In the genomic region with DNA sequence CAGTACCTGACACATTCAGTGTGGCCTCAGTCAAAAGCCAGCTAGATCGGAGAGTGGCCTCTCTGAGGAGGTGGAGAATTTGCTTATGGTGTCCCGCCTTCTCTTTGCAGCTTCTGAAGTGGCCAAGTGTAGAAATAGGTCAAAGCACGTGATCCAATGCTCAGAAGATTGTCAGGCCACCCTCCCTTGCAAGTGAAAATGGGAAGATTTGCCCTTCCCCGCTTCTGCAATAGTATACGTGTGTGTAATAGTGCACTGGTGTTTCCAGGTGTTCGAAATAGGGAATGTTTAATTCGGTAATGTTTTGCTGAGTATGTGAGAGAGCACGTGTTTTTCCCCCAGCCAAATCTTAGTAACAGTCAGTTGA, we compare ENCODE assay signal across 8 mouse cellular contexts. TPM values are rescaled to one million over a fixed set of nuclear protein-coding genes. Genes with fewer than 3 reads are reported as not detected.
DNase-seq lines count a peak whose midpoint lies in the region; ATAC-seq and TF ChIP-seq lines count a peak whose summit lies in the region.

No protein-coding gene starts in this region.

- 28% methylated on average over 8 of the region's 8 CpGs for WGBS in kidney, embryonic 15.5 days
- 32% methylated on average over 8 of the region's 8 CpGs for WGBS in hindbrain, postnatal 0 days
- WGBS in midbrain, embryonic 13.5 days, result 32% methylated on average over 8 of the region's 8 CpGs

- H3K9me3 ChIP-seq in kidney, embryonic 15.5 days (replicated peaks), result no peaks in the 10 kb centered on the region
- no peaks in the 10 kb centered on the region for H3K9me3 ChIP-seq in hindbrain, postnatal 0 days (ENCODE audit: low read length)
- no peaks in the 10 kb centered on the region for H3K9me3 ChIP-seq in midbrain, embryonic 13.5 days

- no peak for TF ChIP-seq CTCF in hindbrain, postnatal 0 days (IDR thresholded peaks at IDR 0.05; ENCODE audit: low read depth)

- peaks cover 3% of the 10 kb centered on the region; the same call in 1 of the 2 replicates for H3K27me3 ChIP-seq in kidney, embryonic 15.5 days
- no peaks in the 10 kb centered on the region for H3K27me3 ChIP-seq in hindbrain, postnatal 0 days (ENCODE audit: insufficient read depth, low read length)
- peaks cover 11% of the 10 kb centered on the region for H3K27me3 ChIP-seq in midbrain, embryonic 13.5 days

- DNase-seq in kidney, postnatal 25 days, result no peak
- peak; percentile 39 for DNase-seq in brain, adult 2 months (ENCODE audit: low read depth, low spot score)
- no peak for DNase-seq in hindbrain, postnatal 0 days (ENCODE audit: low spot score)
- DNase-seq in right cerebral cortex, postnatal 10 days (ENCODE audit: low spot score in 2 of 2), result no peak
- no peak for DNase-seq in cerebellum, adult 9-10 months
- no peak for DNase-seq in gastrocnemius, postnatal 10 days

- H3K9ac ChIP-seq in kidney, embryonic 15.5 days, result peak overlapping the region; percentile 84
- peak overlapping the region; percentile 79 for H3K9ac ChIP-seq in hindbrain, postnatal 0 days (replicated peaks; ENCODE audit: low read length)
- H3K9ac ChIP-seq in midbrain, embryonic 13.5 days (replicated peaks), result peak overlapping the region; percentile 85

- peaks cover 23% of the 10 kb centered on the region for H3K4me1 ChIP-seq in kidney, embryonic 15.5 days
- peaks cover 12% of the 10 kb centered on the region for H3K4me1 ChIP-seq in hindbrain, postnatal 0 days (ENCODE audit: insufficient read depth, low read length)
- peaks cover 31% of the 10 kb centered on the region for H3K4me1 ChIP-seq in midbrain, embryonic 13.5 days (replicated peaks)

- ATAC-seq in kidney, embryonic 15.5 days (replicated peaks; ENCODE audit: low FRiP score), result no peak
- no peak for ATAC-seq in hindbrain, postnatal 0 days
- 0 out of 2 replicates have a peak, but pooled peaks have one; percentile 3 for ATAC-seq in midbrain, embryonic 13.5 days

- no peaks in the 10 kb centered on the region for H3K36me3 ChIP-seq in kidney, embryonic 15.5 days
- H3K36me3 ChIP-seq in hindbrain, postnatal 0 days (ENCODE audit: insufficient read depth, low read length), result no peaks in the 10 kb centered on the region
- H3K36me3 ChIP-seq in midbrain, embryonic 13.5 days, result no peaks in the 10 kb centered on the region

- H3K4me2 ChIP-seq in kidney, embryonic 15.5 days, result peak overlapping the region; percentile 78
- peak overlapping the region; percentile 90 for H3K4me2 ChIP-seq in hindbrain, postnatal 0 days (ENCODE audit: low read depth, low read length)
- peak overlapping the region; percentile 97 for H3K4me2 ChIP-seq in midbrain, embryonic 13.5 days (replicated peaks)

- peak overlapping the region; percentile 93 for H3K4me3 ChIP-seq in kidney, embryonic 15.5 days (replicated peaks)
- H3K4me3 ChIP-seq in hindbrain, postnatal 0 days (ENCODE audit: low read length), result peak overlapping the region; percentile 94
- H3K4me3 ChIP-seq in midbrain, embryonic 13.5 days (replicated peaks), result peak overlapping the region; percentile 98

- no peak overlapping the region for H3K27ac ChIP-seq in kidney, embryonic 15.5 days
- peak overlapping the region; percentile 73; the same call in 1 of the 2 replicates for H3K27ac ChIP-seq in hindbrain, postnatal 0 days
- H3K27ac ChIP-seq in midbrain, embryonic 13.5 days, result no peak overlapping the region

RNA-seq across cellular contexts. Expression of a gene that starts 0.8 kb away (rescaled TPM):
- polyA plus RNA-seq in kidney, embryonic 15.5 days (2015; fragmentation: Nextera tagmentation; extraction: Ambion mirVana), result 22.2 and 23.3 TPM in 2 replicates
- total RNA-seq in hindbrain, postnatal 0 days (2014; rRNA removed), result 42.1 and 44.1 TPM in 2 replicates
- polyA plus RNA-seq in hindbrain, postnatal 0 days (2015; fragmentation: Nextera tagmentation; extraction: Ambion mirVana), result 22.4 and 26.1 TPM in 2 replicates
- polyA plus RNA-seq in midbrain, embryonic 13.5 days (2015; fragmentation: Nextera tagmentation; extraction: Ambion mirVana), result 21.8 and 23.6 TPM in 2 replicates
- 10 to 100 TPM; 16.1 to 18.7 TPM for total RNA-seq in gastrocnemius, postnatal 10 days (2021)
